Mouse (Mus musculus): Measurements from ENCODE around the gene Zfp385a. TPM values are rescaled to one million over a fixed set of nuclear protein-coding genes. Genes with fewer than 3 reads are reported as not detected.

The Zfp385a gene
- total and polyA plus RNA-seq, 3 experiments = 1.2 to 59.9 (median 2.7) TPM

- Histone ChIP-seq H3K4me1 (ENCODE audit: control insufficient read depth in 1 of 2, insufficient read depth in 2 of 2) (peaks cover 11 to 76% of the 10 kb centered on the region in 2 experiments), H3K4me2 (ENCODE audit: insufficient read depth, low read depth, poor library complexity, severe bottlenecking) (no peak overlapping the region), H3K9me3 (replicated peaks; ENCODE audit: low read length) (no peaks in the 10 kb centered on the region), H3K4me3 (replicated peaks in 1 of 3; ENCODE audit: low read depth in 2 of 3, low read length in 2 of 3, poor library complexity in 1 of 3) (no peak overlapping the region), H3K36me3 (replicated peaks in 1 of 2; ENCODE audit: control insufficient read depth in 1 of 2, insufficient read depth in 1 of 2, low read length in 1 of 2) (peaks cover 22 to 58% of the 10 kb centered on the region in 2 experiments), H3K79me2 (replicated peaks; ENCODE audit: control insufficient read depth, extremely low read depth, insufficient read depth, poor library complexity, severe bottlenecking) (no peaks in the 10 kb centered on the region), H3K27ac (ENCODE audit: insufficient read depth, low read depth) (peak overlapping the region; percentile 24; the same call in 1 of the 2 replicates), H3K9ac (ENCODE audit: insufficient read depth, low read depth) (no peak overlapping the region), H3K27me3 (replicated peaks) (peaks cover 2% of the 10 kb centered on the region)
- in situ Hi-C loops (cut with MboI; ENCODE audit: low pct_ligation_motif_present, low pct_unique_long_range_greater_than_20kb, low sequenced_read_pairs) (no loop called here), dilution Hi-C loops (cut with MboI; ENCODE audit: extremely low pct_ligation_motif_present, extremely low pct_unique_long_range_greater_than_20kb, low sequenced_read_pairs) (no loop called here)
- TF ChIP-seq ELF1 (IDR thresholded peaks at IDR 0.05; ENCODE audit: low read depth, low read length) (no peak), POLR2A (IDR thresholded peaks at IDR 0.05; ENCODE audit: low read depth, low read length) (no peak), PAX5 (IDR thresholded peaks at IDR 0.05; ENCODE audit: low read length) (no peak), HCFC1 (IDR thresholded peaks at IDR 0.05; ENCODE audit: low read depth, low read length) (no peak), MAX (IDR thresholded peaks at IDR 0.05; ENCODE audit: low read length) (no peak)
- no peak for DNase-seq (ENCODE audit: extremely low read depth)
Observed at GRCm38 (mm10) chr15:103298861-103299616, 40.9 kb downstream of the Zfp385a start.

GRCm38 (mm10) chr15:103298026-103298425 lies 41.9 kb downstream of the Zfp385a start:
- TF ChIP-seq TBP (conservative IDR thresholded peaks at IDR 0.05; ENCODE audit: low read depth, low read length) = no peak
- TF ChIP-seq BHLHE40 (IDR thresholded peaks at IDR 0.05; ENCODE audit: low read depth, low read length) = peak; percentile 61
- TF ChIP-seq USF2 (conservative IDR thresholded peaks at IDR 0.05; ENCODE audit: low read depth, low read length) = no peak
- TF ChIP-seq CHD2 (IDR thresholded peaks at IDR 0.05; ENCODE audit: low read length) = no peak
- no peak for TF ChIP-seq USF1 (IDR thresholded peaks at IDR 0.05; ENCODE audit: low read depth, low read length)
- Histone ChIP-seq H3K79me2 (replicated peaks; ENCODE audit: control insufficient read depth, extremely low read depth, insufficient read depth, poor library complexity, severe bottlenecking) (no peaks in the 10 kb centered on the region), H3K27ac (ENCODE audit: insufficient read depth, low read depth) (no peak overlapping the region), H3K27me3 (replicated peaks) (no peaks in the 10 kb centered on the region), H3K9me3 (replicated peaks; ENCODE audit: low read length) (no peaks in the 10 kb centered on the region), H3K36me3 (replicated peaks in 1 of 2; ENCODE audit: control insufficient read depth in 1 of 2, insufficient read depth in 1 of 2, low read length in 1 of 2) (peaks cover 25 to 67% of the 10 kb centered on the region in 2 experiments), H3K9ac (ENCODE audit: insufficient read depth, low read depth) (no peak overlapping the region), H3K4me1 (ENCODE audit: control insufficient read depth in 1 of 2, insufficient read depth in 2 of 2) (peaks cover 9 to 66% of the 10 kb centered on the region in 2 experiments), H3K4me3 (replicated peaks in 1 of 3; ENCODE audit: low read depth in 2 of 3, low read length in 2 of 3, poor library complexity in 1 of 3) (no peak overlapping the region), H3K4me2 (ENCODE audit: insufficient read depth, low read depth, poor library complexity, severe bottlenecking) (no peak overlapping the region)
- DNase-seq (ENCODE audit: extremely low read depth) = no peak
- dilution Hi-C loops (cut with MboI; ENCODE audit: extremely low pct_ligation_motif_present, extremely low pct_unique_long_range_greater_than_20kb, low sequenced_read_pairs) = no loop called here
- in situ Hi-C loops (cut with MboI; ENCODE audit: low pct_ligation_motif_present, low pct_unique_long_range_greater_than_20kb, low sequenced_read_pairs) = no loop called here

GRCm38 (mm10) chr15:103297313-103297712 lies 42.6 kb downstream of the Zfp385a start:
- peaks cover 9 to 59% of the 10 kb centered on the region in 2 experiments for H3K4me1 ChIP-seq (ENCODE audit: control insufficient read depth in 1 of 2, insufficient read depth in 2 of 2)
- dilution Hi-C loops (cut with MboI; ENCODE audit: extremely low pct_ligation_motif_present, extremely low pct_unique_long_range_greater_than_20kb, low sequenced_read_pairs) = no loop called here
- H3K27me3 ChIP-seq (replicated peaks) = no peaks in the 10 kb centered on the region
- in situ Hi-C loops (cut with MboI; ENCODE audit: low pct_ligation_motif_present, low pct_unique_long_range_greater_than_20kb, low sequenced_read_pairs) = no loop called here
- H3K9me3 ChIP-seq (replicated peaks; ENCODE audit: low read length) = no peaks in the 10 kb centered on the region
- no peak overlapping the region for H3K4me2 ChIP-seq (ENCODE audit: insufficient read depth, low read depth, poor library complexity, severe bottlenecking)
- TF ChIP-seq CTCF (conservative IDR thresholded peaks at IDR 0.05 in 1 of 2, IDR thresholded peaks at IDR 0.05 in 1 of 2; ENCODE audit: low read depth in 2 of 2, low read length in 2 of 2) (no peak), ELF1 (IDR thresholded peaks at IDR 0.05; ENCODE audit: low read depth, low read length) (no peak), POLR2AphosphoS2 (IDR thresholded peaks at IDR 0.05; ENCODE audit: low read depth, low read length) (no peak), JUN (IDR thresholded peaks at IDR 0.05; ENCODE audit: insufficient read depth, low read depth, low read length) (no peak), UBTF (IDR thresholded peaks at IDR 0.05; ENCODE audit: low read depth, low read length) (no peak), MAZ (IDR thresholded peaks at IDR 0.05; ENCODE audit: low read depth, low read length) (no peak), HCFC1 (IDR thresholded peaks at IDR 0.05; ENCODE audit: low read depth, low read length) (no peak), NELFE (IDR thresholded peaks at IDR 0.05; ENCODE audit: low read depth, low read length) (no peak), TCF12 (IDR thresholded peaks at IDR 0.05; ENCODE audit: low read depth, low read length) (no peak), PAX5 (IDR thresholded peaks at IDR 0.05; ENCODE audit: low read length) (no peak), KAT2A (IDR thresholded peaks at IDR 0.05; ENCODE audit: insufficient replicate concordance, low read length) (no peak), RAD21 (IDR thresholded peaks at IDR 0.05; ENCODE audit: low read depth, low read length) (no peak), ZNF384 (IDR thresholded peaks at IDR 0.05; ENCODE audit: low read depth, low read length) (no peak)
- no peaks in the 10 kb centered on the region for H3K79me2 ChIP-seq (replicated peaks; ENCODE audit: control insufficient read depth, extremely low read depth, insufficient read depth, poor library complexity, severe bottlenecking)
- no peak overlapping the region for H3K9ac ChIP-seq (ENCODE audit: insufficient read depth, low read depth)
- DNase-seq (ENCODE audit: extremely low read depth) = no peak
- peaks cover 28 to 74% of the 10 kb centered on the region in 2 experiments for H3K36me3 ChIP-seq (replicated peaks in 1 of 2; ENCODE audit: control insufficient read depth in 1 of 2, insufficient read depth in 1 of 2, low read length in 1 of 2)
- H3K27ac ChIP-seq (ENCODE audit: insufficient read depth, low read depth) = no peak overlapping the region
- H3K4me3 ChIP-seq (replicated peaks in 1 of 3; ENCODE audit: low read depth in 2 of 3, low read length in 2 of 3, poor library complexity in 1 of 3) = no peak overlapping the region

All from CH12.LX (cell line).